8 mouse cellular contexts compared by ENCODE assay signal in genomic region chr1:59763164-59763768, GRCm38 (mm10). TPM values are rescaled to one million over a fixed set of nuclear protein-coding genes. Genes with fewer than 3 reads are reported as not detected.
DNase-seq lines count a peak whose midpoint lies in the region; ATAC-seq and TF ChIP-seq lines count a peak whose summit lies in the region.

Bmpr2 (plus strand) TSS chr1:59763400.

- no peaks in the 10 kb centered on the region for H3K36me3 ChIP-seq in limb, embryonic 14.5 days (ENCODE audit: control insufficient read depth, insufficient read depth, low read length)
- H3K36me3 ChIP-seq in midbrain, embryonic 16.5 days (ENCODE audit: control insufficient read depth, insufficient read depth, low read length): no peaks in the 10 kb centered on the region
- H3K36me3 ChIP-seq in spleen, adult 2 months (ENCODE audit: control insufficient read depth, insufficient read depth, low read length): no peaks in the 10 kb centered on the region

- peak within 1 kb of the TSS; percentile 93 for H3K9ac ChIP-seq in limb, embryonic 14.5 days (ENCODE audit: low read depth, low read length, severe bottlenecking)
- H3K9ac ChIP-seq in midbrain, embryonic 16.5 days (ENCODE audit: low read depth, low read length): peak within 1 kb of the TSS; percentile 86

- TF ChIP-seq POLR2A in bone marrow macrophage, adult 2 months (IDR thresholded peaks at IDR 0.05; ENCODE audit: borderline replicate concordance, low read depth, low read length): peak; percentile 73; the same call in 1 of the 2 replicates
- TF ChIP-seq POLR2A in embryonic fibroblast, embryonic 13.5 days (IDR thresholded peaks at IDR 0.05; ENCODE audit: low read depth, low read length): peak; percentile 98
- peak; percentile 95 for TF ChIP-seq POLR2A in limb, embryonic 14.5 days (IDR thresholded peaks at IDR 0.05; ENCODE audit: borderline replicate concordance, extremely low read depth, insufficient read depth, insufficient read length)
- no peak for TF ChIP-seq POLR2A in spleen, adult 2 months (IDR thresholded peaks at IDR 0.05; ENCODE audit: low read depth, low read length)

- peak; percentile 75 to 81 for DNase-seq in B cell, adult 2 months
- peak; percentile 89 to 90 for DNase-seq in heart, adult 9 months (ENCODE audit: low spot score in 2 of 2)
- DNase-seq in kidney, adult 9 months: peak; percentile 87
- DNase-seq in limb, embryonic 14.5 days (ENCODE audit: low spot score): peak; percentile 88
- DNase-seq in spleen, adult 2 months (ENCODE audit: low read depth in 1 of 2, low spot score in 2 of 2): peak; percentile 44 to 69

- peaks cover 6% of the 10 kb centered on the region; the same call in 1 of the 2 replicates for H3K4me1 ChIP-seq in bone marrow macrophage, adult 2 months (ENCODE audit: control insufficient read depth, insufficient read depth, low read length)
- no peaks in the 10 kb centered on the region for H3K4me1 ChIP-seq in embryonic fibroblast, embryonic 13.5 days (ENCODE audit: control insufficient read depth, insufficient read depth, low read length)
- peaks cover 9% of the 10 kb centered on the region for H3K4me1 ChIP-seq in limb, embryonic 14.5 days (ENCODE audit: control insufficient read depth, insufficient read depth, low read length)
- H3K4me1 ChIP-seq in midbrain, embryonic 16.5 days (ENCODE audit: control insufficient read depth, insufficient read depth, low read length): peaks cover 16% of the 10 kb centered on the region
- peaks cover 3% of the 10 kb centered on the region; the same call in 1 of the 2 replicates for H3K4me1 ChIP-seq in spleen, adult 2 months (ENCODE audit: control insufficient read depth, insufficient read depth, insufficient read length)

- peak within 1 kb of the TSS; percentile 89 for H3K4me3 ChIP-seq in bone marrow macrophage, adult 2 months (ENCODE audit: insufficient read depth, low read length)
- peak within 1 kb of the TSS; percentile 95 for H3K4me3 ChIP-seq in embryonic fibroblast, embryonic 13.5 days (ENCODE audit: insufficient read depth, low read length)
- H3K4me3 ChIP-seq in limb, embryonic 14.5 days (replicated peaks; ENCODE audit: low read length): peak within 1 kb of the TSS; percentile 93
- peak within 1 kb of the TSS; percentile 98 for H3K4me3 ChIP-seq in midbrain, embryonic 16.5 days (ENCODE audit: low read depth, low read length)
- peak within 1 kb of the TSS; percentile 83 for H3K4me3 ChIP-seq in spleen, adult 2 months (ENCODE audit: extremely low read depth, insufficient read depth, insufficient read length)

- peak; percentile 90 for ATAC-seq in limb, embryonic 14.5 days (ENCODE audit: low FRiP score, low read depth)
- peak; percentile 94 for ATAC-seq in midbrain, embryonic 16.5 days

- peak within 1 kb of the TSS; percentile 80 for H3K27ac ChIP-seq in bone marrow macrophage, adult 2 months (ENCODE audit: insufficient read depth, low read depth, low read length)
- H3K27ac ChIP-seq in embryonic fibroblast, embryonic 13.5 days (ENCODE audit: insufficient read depth, low read length): peak within 1 kb of the TSS; percentile 96
- H3K27ac ChIP-seq in limb, embryonic 14.5 days (replicated peaks; ENCODE audit: low read depth, low read length): peak within 1 kb of the TSS; percentile 99
- H3K27ac ChIP-seq in midbrain, embryonic 16.5 days (ENCODE audit: low read length): peak within 1 kb of the TSS; percentile 99
- peak within 1 kb of the TSS; percentile 75 for H3K27ac ChIP-seq in spleen, adult 2 months (ENCODE audit: insufficient read depth, low read length)

- no peaks in the 10 kb centered on the region for H3K9me3 ChIP-seq in limb, embryonic 14.5 days (ENCODE audit: control insufficient read depth, low read length)
- no peaks in the 10 kb centered on the region for H3K9me3 ChIP-seq in midbrain, embryonic 16.5 days (replicated peaks; ENCODE audit: control insufficient read depth, low read length, poor library complexity, severe bottlenecking)

- TF ChIP-seq CTCF in bone marrow macrophage, adult 2 months (IDR thresholded peaks at IDR 0.05; ENCODE audit: low read depth, low read length): no peak
- no peak for TF ChIP-seq CTCF in embryonic fibroblast, embryonic 13.5 days (IDR thresholded peaks at IDR 0.05; ENCODE audit: borderline replicate concordance, insufficient read depth, low read length)
- TF ChIP-seq CTCF in spleen, adult 2 months (IDR thresholded peaks at IDR 0.05; ENCODE audit: extremely low read depth, insufficient read depth, insufficient read length, insufficient replicate concordance): 0 out of 2 replicates have a peak, but pooled peaks have one; percentile 1

- peak within 1 kb of the TSS; percentile 63 for H3K4me2 ChIP-seq in limb, embryonic 14.5 days (replicated peaks; ENCODE audit: low read depth, low read length, severe bottlenecking)
- H3K4me2 ChIP-seq in midbrain, embryonic 16.5 days (ENCODE audit: low read length): peak within 1 kb of the TSS; percentile 81

- H3K27me3 ChIP-seq in limb, embryonic 14.5 days (ENCODE audit: control insufficient read depth, insufficient read depth, low read length): no peaks in the 10 kb centered on the region
- no peaks in the 10 kb centered on the region for H3K27me3 ChIP-seq in midbrain, embryonic 16.5 days (ENCODE audit: control insufficient read depth, insufficient read depth, low read depth, low read length)
- H3K27me3 ChIP-seq in spleen, adult 2 months (ENCODE audit: control insufficient read depth, insufficient read depth, low read length): peaks cover 11% of the 10 kb centered on the region

- 0% methylated on average over 33 of the region's 75 CpGs for WGBS in limb, embryonic 14.5 days
- WGBS in midbrain, embryonic 16.5 days: under 1% methylated on average over 53 of the region's 75 CpGs
- WGBS in spleen, adult 2 months: under 1% methylated on average over 53 of the region's 75 CpGs

RNA-seq across cellular contexts. Expression of gene Bmpr2, which starts in this region (rescaled TPM):
- polyA plus RNA-seq in bone marrow macrophage, adult 2 months (2012; ENCODE audit: insufficient read depth, insufficient read length, missing spikeins): 20.6 and 26.0 TPM in 2 replicates
- polyA plus RNA-seq in embryonic fibroblast, embryonic 13.5 days (2011; ENCODE audit: insufficient read length, low read depth, missing spikeins): 60.4 and 60.8 TPM in 2 replicates
- polyA plus RNA-seq in limb, embryonic 14.5 days (2012; rRNA removed): 14.6 and 16.6 TPM in 2 replicates
- polyA plus RNA-seq in limb, embryonic 14.5 days (2014; fragmentation: Nextera tagmentation; extraction: Ambion mirVana): 15.2 and 17.0 TPM in 2 replicates
- 9.4 and 11.1 TPM in 2 replicates for polyA plus RNA-seq in midbrain, embryonic 16.5 days (2015; fragmentation: Nextera tagmentation; extraction: Ambion mirVana)
- 1.2 and 1.4 TPM in 2 replicates for polyA plus RNA-seq in spleen, adult 2 months (2012; rRNA removed)

Comparison
In these comparisons a context has a peak if more than half of its experiments do, and no peak if none do; other contexts are left out.
1. Peak in every context shown above with its lines: DNase-seq, ATAC-seq, H3K4me3 ChIP-seq and H3K27ac ChIP-seq.